Mouse (Mus musculus): ENCODE data around the gene Psmd14.

DNA sequence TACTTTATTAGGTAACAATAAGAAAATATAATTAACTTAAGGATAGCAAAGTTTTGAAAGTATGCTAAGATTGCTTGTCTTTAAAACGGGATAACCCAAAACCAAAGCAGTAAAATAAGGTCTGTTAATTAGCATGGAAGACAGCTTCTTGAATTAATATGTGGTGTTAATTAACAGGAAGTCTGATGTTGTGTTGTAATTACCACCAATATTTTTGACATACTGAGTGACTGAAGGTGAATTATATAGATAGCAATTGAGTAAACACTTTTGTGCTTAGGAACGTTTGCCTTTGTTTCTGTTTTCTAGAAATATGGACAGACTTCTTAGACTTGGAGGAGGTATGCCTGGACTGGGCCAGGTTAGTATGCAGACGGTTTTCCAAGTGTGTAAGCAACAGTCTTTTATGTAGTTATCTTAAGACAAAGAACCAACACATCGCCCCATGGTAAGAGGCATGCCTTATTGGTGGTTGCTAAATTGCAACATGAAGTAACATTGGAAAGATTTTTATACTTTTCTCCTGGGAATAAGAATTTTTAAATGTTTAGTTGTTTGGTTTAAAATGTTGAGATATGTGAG, 11.0 kb downstream of the Psmd14 start:
- no peak for TF ChIP-seq USF1 (IDR thresholded peaks at IDR 0.05; ENCODE audit: low read depth, low read length)
- no peak for TF ChIP-seq SIN3A (IDR thresholded peaks at IDR 0.05; ENCODE audit: low read length)
- TF ChIP-seq EP300 (IDR thresholded peaks at IDR 0.05; ENCODE audit: low read depth in 1 of 2, low read length in 2 of 2) = no peak
- TF ChIP-seq POLR2A (IDR thresholded peaks at IDR 0.05; ENCODE audit: control insufficient read depth in 1 of 2, insufficient read depth in 1 of 2, low read depth in 1 of 2, low read length in 2 of 2, poor library complexity in 1 of 2) = no peak
- no peak for TF ChIP-seq HCFC1 (IDR thresholded peaks at IDR 0.05; ENCODE audit: low read depth, low read length)
- no peak for TF ChIP-seq KAT2A (conservative IDR thresholded peaks at IDR 0.05; ENCODE audit: low read depth, low read length)
- no peak for TF ChIP-seq MAX (IDR thresholded peaks at IDR 0.05; ENCODE audit: low read length)
- no peak for TF ChIP-seq CTCF (IDR thresholded peaks at IDR 0.05 in 2 of 3, conservative IDR thresholded peaks at IDR 0.05 in 1 of 3; ENCODE audit: control insufficient read depth in 1 of 3, insufficient read depth in 1 of 3, low read depth in 2 of 3, low read length in 3 of 3, poor library complexity in 1 of 3, severe bottlenecking in 1 of 3)
- TF ChIP-seq MEF2A (IDR thresholded peaks at IDR 0.05; ENCODE audit: extremely low read depth, insufficient replicate concordance, low read depth, low read length, poor library complexity, severe bottlenecking) = no peak
- no peak for TF ChIP-seq MXI1 (IDR thresholded peaks at IDR 0.05; ENCODE audit: low read depth, low read length)
- TF ChIP-seq SMC3 (IDR thresholded peaks at IDR 0.05; ENCODE audit: low read depth, low read length) = no peak
- no peak for TF ChIP-seq ZC3H11A (IDR thresholded peaks at IDR 0.05; ENCODE audit: low read depth, low read length)
- TF ChIP-seq POLR2AphosphoS2 (IDR thresholded peaks at IDR 0.05; ENCODE audit: low read length) = no peak
- TF ChIP-seq GABPA (IDR thresholded peaks at IDR 0.05; ENCODE audit: low read depth, low read length) = no peak

All from MEL (cell line).